In the genomic region with DNA sequence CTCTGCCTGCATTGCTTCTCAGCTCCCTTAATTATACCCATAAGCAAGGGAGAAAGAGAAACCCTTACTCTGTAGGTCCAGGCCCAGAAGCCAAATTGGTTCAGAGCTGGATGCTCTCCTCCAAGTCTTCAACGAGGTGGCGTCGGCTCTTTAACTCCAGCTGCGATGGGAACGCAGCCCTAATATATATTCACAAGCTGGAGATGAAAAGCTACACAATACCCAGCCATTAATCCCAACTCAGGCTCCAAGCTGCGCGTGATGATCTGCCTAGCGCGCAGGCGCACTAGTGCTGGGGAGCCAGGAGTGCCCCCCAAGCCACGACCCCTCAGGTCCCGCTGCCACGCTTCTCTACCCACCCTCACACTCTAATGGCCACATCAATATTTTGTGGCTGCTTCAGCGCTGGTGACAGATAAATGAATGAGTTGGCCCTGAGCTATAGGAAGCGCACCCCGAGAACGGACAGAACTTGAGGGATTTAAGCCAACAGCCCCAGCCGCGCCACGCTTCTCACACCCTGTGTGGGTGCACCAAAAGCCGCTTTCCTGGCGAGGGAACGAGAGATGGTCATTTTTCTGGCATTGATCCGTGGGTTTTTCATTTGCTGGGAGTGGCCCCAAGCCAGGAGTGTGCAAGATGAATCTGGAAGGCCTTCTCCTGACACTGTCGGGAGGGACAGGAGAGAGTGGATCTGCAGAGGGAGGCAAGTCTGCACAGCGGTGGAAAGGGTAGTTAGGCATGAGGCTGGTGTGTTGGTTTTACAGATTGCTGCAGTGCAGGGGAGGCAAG, we compare ENCODE assay signal across 19 mouse cellular contexts.
DNase-seq lines count a peak whose midpoint lies in the region; ATAC-seq lines count a peak whose summit lies in the region.
"Had no signal": no experiment of that assay in that cellular context is flagged by ENCODE, and none has a peak within 500 bp of the region (broad histone marks: within the 10 kb centered on the region; RNA-seq: fewer than 3 reads in every experiment).

No protein-coding gene starts in this region.

- H3K27me3 ChIP-seq in lung, embryonic 16.5 days (ENCODE audit: control insufficient read depth, insufficient read depth, low read depth, low read length) = no peaks in the 10 kb centered on the region
- H3K27me3 ChIP-seq in hindbrain, embryonic 15.5 days = no peaks in the 10 kb centered on the region
- H3K27me3 ChIP-seq: Patski had no signal

- H3K4me3 ChIP-seq in lung, embryonic 16.5 days (ENCODE audit: low read length) = no peak overlapping the region
- no peak overlapping the region for H3K4me3 ChIP-seq in hindbrain, embryonic 15.5 days
- H3K4me3 ChIP-seq: forebrain, embryonic 12.5 days; gastrocnemius, adult 2 months; heart, embryonic 15.5 days had no signal

- no peak overlapping the region for H3K9ac ChIP-seq in lung, embryonic 16.5 days (ENCODE audit: low read length)
- no peak overlapping the region for H3K9ac ChIP-seq in hindbrain, embryonic 15.5 days
- H3K9ac ChIP-seq: forebrain, embryonic 12.5 days; heart, embryonic 15.5 days had no signal

- no peak for DNase-seq in frontal cortex, postnatal 36 days (ENCODE audit: low spot score in 2 of 2)
- DNase-seq in lung, postnatal 14 days = no peak
- peak; percentile 10 for DNase-seq in lung, postnatal 36 days
- no peak for DNase-seq in Muller cell, postnatal 12 days (ENCODE audit: inconsistent ontology term)
- no peak for DNase-seq in adrenal gland, adult (ENCODE audit: inconsistent age in 2 of 2, low spot score in 1 of 2)
- DNase-seq: adrenal gland, adult 8-10 months; cerebellum, adult 18-20 months; gastrocnemius, adult 2 months; heart, postnatal 36 days; kidney, adult 2 months; thymus, adult 18-20 months; thymus, postnatal 36 days had no signal

- 58% methylated on average over 26 of the region's 26 CpGs for WGBS in lung, embryonic 16.5 days
- WGBS in hindbrain, embryonic 15.5 days = 55% methylated on average over 26 of the region's 26 CpGs

- no peaks in the 10 kb centered on the region for H3K9me3 ChIP-seq in lung, embryonic 16.5 days (ENCODE audit: control insufficient read depth, low read length)
- no peaks in the 10 kb centered on the region for H3K9me3 ChIP-seq in hindbrain, embryonic 15.5 days
- H3K9me3 ChIP-seq: forebrain, embryonic 12.5 days; heart, embryonic 15.5 days had no signal

- peak overlapping the region; percentile 23; the same call in 1 of the 2 replicates for H3K4me2 ChIP-seq in lung, embryonic 16.5 days (ENCODE audit: low read depth, low read length)
- no peak overlapping the region for H3K4me2 ChIP-seq in hindbrain, embryonic 15.5 days
- H3K4me2 ChIP-seq: forebrain, embryonic 12.5 days; heart, embryonic 15.5 days had no signal

- H3K27ac ChIP-seq in lung, embryonic 16.5 days (ENCODE audit: low read length) = no peak overlapping the region
- 0 out of 2 replicates have a peak overlapping the region, but pooled peaks have one; percentile 15 for H3K27ac ChIP-seq in hindbrain, embryonic 15.5 days (replicated peaks)
- H3K27ac ChIP-seq: forebrain, embryonic 12.5 days; gastrocnemius, adult 2 months; heart, embryonic 15.5 days; kidney, postnatal 0 days had no signal

- H3K36me3 ChIP-seq in lung, embryonic 16.5 days (ENCODE audit: control insufficient read depth, insufficient read depth, low read length) = no peaks in the 10 kb centered on the region
- H3K36me3 ChIP-seq in hindbrain, embryonic 15.5 days = no peaks in the 10 kb centered on the region
- H3K36me3 ChIP-seq: forebrain, embryonic 12.5 days; heart, embryonic 15.5 days had no signal

- peaks cover 9% of the 10 kb centered on the region for H3K4me1 ChIP-seq in lung, embryonic 16.5 days (replicated peaks; ENCODE audit: control insufficient read depth, insufficient read depth, low read length)
- H3K4me1 ChIP-seq in hindbrain, embryonic 15.5 days (replicated peaks) = peaks cover 30% of the 10 kb centered on the region

- ATAC-seq in frontal cortex, adult (ENCODE audit: low TSS enrichment) = peak; percentile 52; the same call in 1 of the 2 replicates
- ATAC-seq in lung, embryonic 16.5 days (ENCODE audit: low read depth) = peak; percentile 89
- peak; percentile 49; the same call in 1 of the 2 replicates for ATAC-seq in hindbrain, embryonic 15.5 days (ENCODE audit: low FRiP score, low read depth)
- ATAC-seq: Patski had no signal
